ENCODE assay signal across 18 mouse cellular contexts in genomic region chr6:140258101-140258500, GRCm38 (mm10).
DNase-seq lines count a peak whose midpoint lies in the region; ATAC-seq and TF ChIP-seq lines count a peak whose summit lies in the region.
"Had no signal": no experiment of that assay in that cellular context is flagged by ENCODE, and none has a peak within 500 bp of the region (broad histone marks: within the 10 kb centered on the region; RNA-seq: fewer than 3 reads in every experiment).

No protein-coding gene starts in this region.

- peak; percentile 75 for DNase-seq in kidney, adult 2 months
- DNase-seq in kidney, adult 8-10 months = peak; percentile 26 to 67
- DNase-seq in kidney, postnatal 25 days = peak; percentile 28 to 63
- no peak for DNase-seq in spleen, postnatal 10 days (ENCODE audit: low spot score in 2 of 2)
- DNase-seq in adrenal gland, postnatal 25 days = no peak
- DNase-seq: adrenal gland, adult 2 months; cerebellum, adult 11-12 months; cerebellum, adult 9-10 months; cerebellum, postnatal 25 days; heart, adult 18-20 months had no signal

- ATAC-seq in kidney, embryonic 16.5 days (ENCODE audit: low FRiP score, low TSS enrichment) = peak; percentile 87
- no peak for ATAC-seq in cerebellum, adult (ENCODE audit: insufficient number of reproducible peaks, low FRiP score, low TSS enrichment)
- ATAC-seq: forebrain, embryonic 15.5 days; hindbrain, embryonic 16.5 days had no signal

- no peak for TF ChIP-seq POLR2A in kidney, adult 2 months (IDR thresholded peaks at IDR 0.05; ENCODE audit: low read depth, low read length)

- TF ChIP-seq CTCF in kidney, adult 2 months (conservative IDR thresholded peaks at IDR 0.05; ENCODE audit: insufficient read depth, insufficient read length, low read depth, low read length) = no peak

- H3K4me1 ChIP-seq in kidney, adult 2 months (ENCODE audit: control insufficient read depth, insufficient read depth, low read length) = no peaks in the 10 kb centered on the region
- H3K4me1 ChIP-seq in kidney, embryonic 16.5 days (ENCODE audit: insufficient read depth, low read length) = no peaks in the 10 kb centered on the region; the same call in 1 of the 2 replicates
- H3K4me1 ChIP-seq: embryonic facial prominence, embryonic 12.5 days; forebrain, embryonic 15.5 days; heart, embryonic 15.5 days; hindbrain, embryonic 10.5 days had no signal

- no peaks in the 10 kb centered on the region for H3K9me3 ChIP-seq in kidney, embryonic 16.5 days (ENCODE audit: low read length)
- H3K9me3 ChIP-seq: embryonic facial prominence, embryonic 12.5 days; forebrain, embryonic 15.5 days; heart, embryonic 15.5 days; hindbrain, embryonic 10.5 days had no signal

- H3K36me3 ChIP-seq in kidney, adult 2 months (ENCODE audit: control insufficient read depth, insufficient read depth, low read length) = no peaks in the 10 kb centered on the region
- no peaks in the 10 kb centered on the region for H3K36me3 ChIP-seq in kidney, embryonic 16.5 days (ENCODE audit: insufficient read depth, low read length)
- H3K36me3 ChIP-seq: embryonic facial prominence, embryonic 12.5 days; forebrain, embryonic 15.5 days; heart, embryonic 15.5 days; hindbrain, embryonic 10.5 days had no signal

- H3K9ac ChIP-seq in kidney, embryonic 16.5 days (replicated peaks; ENCODE audit: low read length) = no peak overlapping the region
- H3K9ac ChIP-seq: embryonic facial prominence, embryonic 12.5 days; forebrain, embryonic 15.5 days; heart, embryonic 15.5 days had no signal

- H3K27me3 ChIP-seq in kidney, adult 2 months (replicated peaks; ENCODE audit: control insufficient read depth, insufficient read depth, low read length) = no peaks in the 10 kb centered on the region
- H3K27me3 ChIP-seq in kidney, embryonic 16.5 days (ENCODE audit: insufficient read depth, low read length) = no peaks in the 10 kb centered on the region
- H3K27me3 ChIP-seq: embryonic facial prominence, embryonic 12.5 days; forebrain, embryonic 15.5 days; heart, embryonic 15.5 days had no signal

- H3K4me3 ChIP-seq in kidney, adult 2 months (ENCODE audit: insufficient read depth, low read depth, low read length) = no peak overlapping the region
- H3K4me3 ChIP-seq in kidney, embryonic 16.5 days (ENCODE audit: low read length) = no peak overlapping the region
- H3K4me3 ChIP-seq: embryonic facial prominence, embryonic 12.5 days; forebrain, embryonic 15.5 days; heart, embryonic 15.5 days; hindbrain, embryonic 10.5 days had no signal

- H3K4me2 ChIP-seq in kidney, embryonic 16.5 days (replicated peaks; ENCODE audit: low read depth, low read length) = no peak overlapping the region
- H3K4me2 ChIP-seq: embryonic facial prominence, embryonic 12.5 days; forebrain, embryonic 15.5 days; heart, embryonic 11.5 days; heart, embryonic 15.5 days had no signal

- WGBS in kidney, adult 2 months = 49% methylated on average over 5 of the region's 5 CpGs
- 48% methylated on average over 5 of the region's 5 CpGs for WGBS in kidney, embryonic 16.5 days

- no peak overlapping the region for H3K27ac ChIP-seq in kidney, adult 2 months (ENCODE audit: insufficient read depth, low read depth, low read length)
- no peak overlapping the region for H3K27ac ChIP-seq in kidney, embryonic 16.5 days (ENCODE audit: low read length)
- H3K27ac ChIP-seq: embryonic facial prominence, embryonic 12.5 days; forebrain, embryonic 15.5 days; heart, embryonic 15.5 days; hindbrain, embryonic 10.5 days had no signal

Comparison
In these comparisons a context has a peak if more than half of its experiments do, and no peak if none do; other contexts are left out.
1. DNase-seq: peak in kidney, adult 2 months (single experiment), kidney, adult 8-10 months (2 of 2) and kidney, postnatal 25 days (2 of 2); none in spleen, postnatal 10 days (0 of 2) and adrenal gland, postnatal 25 days (single experiment).